Mouse (Mus musculus) erythroblast, adult 5-6 weeks (primary cell): ENCODE results near the gene Srsf3. TPM values are rescaled to one million over a fixed set of nuclear protein-coding genes. Genes with fewer than 3 reads are reported as not detected.
"Not testable (repeated sequence)": the region's sequence is repeated elsewhere in the genome, so short reads cannot be mapped to it uniquely, and the experiment has no call there.

Source experiments
- ATAC-seq: replicated peaks from 2 replicates; pipeline ENCODE4 v1.8.0; 2016; ENCODE audit warnings: moderate number of reproducible peaks, mild to moderate bottlenecking, moderate TSS enrichment, inconsistent platforms; ENCODE audit not compliant: poor library complexity, low FRiP score, severe bottlenecking
- total RNA-seq, 2 experiments: library from RNA; stranded (forward) in 1 of 2; stranded (reverse) in 1 of 2; fragments of 150-400 nt in 1 of 2; fragments of 200-764, 138-1000 nt in 1 of 2; gene quantifications; 2 replicates each; pipeline versions ENCODE4 v1.2.3 to v1.2.4; 2015 to 2017; ENCODE audit warnings: low replicate concordance in 2 of 2

Gene Srsf3
- total RNA-seq (2015; ENCODE audit: low replicate concordance) (154 and 174 TPM in 2 replicates), total RNA-seq (2017; ENCODE audit: low replicate concordance) (208 and 211 TPM in 2 replicates)

DNA sequence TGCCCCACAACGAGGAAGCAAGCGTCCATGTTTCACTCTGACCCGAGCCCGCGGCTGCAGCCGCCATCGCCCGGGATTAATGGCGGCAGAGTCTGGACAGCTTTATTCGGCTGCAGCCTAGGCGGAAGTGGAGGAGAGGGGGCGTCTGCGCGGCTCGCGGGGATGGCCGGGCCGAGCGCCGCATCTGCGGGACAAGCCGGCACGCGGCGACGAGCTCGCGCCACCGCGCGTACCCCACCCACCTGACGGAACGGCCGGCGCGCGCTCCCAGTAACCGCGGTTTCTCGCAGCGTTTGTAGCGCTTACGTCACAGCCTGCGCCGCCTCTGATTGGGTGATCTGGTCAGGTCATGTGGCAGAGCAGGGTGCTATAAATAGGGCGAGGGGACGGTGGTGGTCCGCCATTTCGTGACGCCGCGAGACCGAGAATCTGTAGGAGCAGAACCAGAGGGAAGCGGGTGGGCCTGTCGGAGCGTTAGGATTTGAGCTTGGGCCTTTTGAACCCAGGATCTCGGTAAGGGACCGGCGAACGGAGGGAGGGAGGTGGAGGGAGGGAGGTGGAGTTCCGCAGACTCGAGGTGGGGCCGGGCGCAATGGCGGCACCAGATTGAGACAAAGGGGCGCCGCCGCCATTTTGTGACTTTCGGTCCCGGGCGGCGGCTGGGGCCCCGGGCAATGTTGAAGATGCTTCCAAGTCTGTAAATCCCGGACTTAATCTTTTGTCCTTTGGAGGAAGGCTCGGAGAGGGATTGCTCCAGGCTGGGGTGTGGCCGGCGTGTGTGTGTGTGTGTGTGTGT lies at the start of gene Srsf3:
Gene Srsf3 (plus strand): TSS at position 355 of the 796 bp plus-strand sequence.
- ATAC-seq: peak; percentile 92

DNA sequence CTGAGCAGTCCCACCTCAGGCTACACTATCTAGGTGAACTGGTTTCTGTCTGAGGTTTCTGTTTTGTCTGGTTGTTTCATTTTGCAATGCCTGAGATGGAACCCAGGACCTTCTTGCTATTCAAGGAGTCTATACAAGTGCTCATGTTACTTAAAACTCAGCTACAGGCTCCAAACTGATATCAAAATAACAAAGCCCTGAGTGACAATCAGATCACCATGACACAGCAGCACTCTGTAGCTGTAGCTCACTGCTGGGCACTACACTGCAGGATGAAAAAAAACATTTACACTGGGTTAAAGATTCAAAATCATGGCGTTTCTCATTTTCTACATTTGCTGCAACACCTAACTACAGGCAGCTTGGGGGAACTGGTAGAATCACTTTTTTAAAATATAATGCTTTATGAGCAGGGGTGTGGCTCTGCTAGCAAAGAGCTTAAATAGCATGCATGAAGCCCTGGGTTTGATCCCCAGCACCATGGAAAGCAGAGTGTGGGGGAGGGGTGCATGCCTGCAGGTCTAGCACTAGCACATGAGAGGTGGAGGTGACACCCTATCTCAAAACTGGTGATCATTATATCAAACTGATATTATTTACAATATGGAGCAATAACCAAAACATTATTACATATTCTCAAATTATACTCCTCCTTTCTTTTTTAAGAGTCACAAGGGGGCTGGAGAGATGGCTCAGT lies 47.6 kb upstream of the Srsf3 start:
- no peak for ATAC-seq

DNA sequence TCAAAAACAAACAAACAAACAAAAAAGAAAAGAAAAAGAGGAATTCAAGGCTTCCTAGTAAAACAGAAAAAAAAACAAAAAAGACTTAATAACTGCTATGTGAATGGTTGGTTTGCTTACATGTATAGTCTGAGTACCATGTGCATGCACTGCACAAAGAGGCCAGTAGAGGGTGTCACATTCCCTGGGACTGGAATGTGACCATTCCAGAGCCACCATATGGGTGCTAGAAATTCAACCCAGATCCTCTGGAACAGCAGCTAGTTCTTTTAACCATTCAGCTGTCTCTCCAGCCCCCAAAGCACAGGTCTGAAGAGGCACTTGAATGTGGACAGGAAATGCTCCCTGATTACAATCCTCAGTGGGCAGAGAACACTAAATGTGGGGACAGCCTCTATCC lies 45.6 kb upstream of the Srsf3 start:
- peak; percentile 72; the same call in 1 of the 2 replicates for ATAC-seq

DNA sequence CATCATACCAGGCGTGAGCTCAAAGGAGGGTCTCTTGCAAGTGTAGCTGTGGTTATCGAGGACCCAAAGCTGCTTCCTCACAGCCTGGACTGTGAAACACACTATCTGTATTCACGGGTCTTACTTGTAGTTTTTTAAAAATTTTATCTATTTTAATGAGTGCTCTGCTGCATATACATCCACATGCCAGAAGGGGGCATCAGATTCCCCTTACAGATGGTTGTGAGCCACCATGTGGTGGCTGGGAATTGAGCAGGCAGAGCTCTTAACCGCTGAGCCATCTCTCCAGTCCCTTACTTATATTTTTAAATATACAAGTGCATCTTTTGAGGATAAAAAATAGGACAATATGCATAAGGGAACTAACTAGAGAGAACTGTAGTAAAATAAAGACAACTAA lies 44.7 kb upstream of the Srsf3 start:
- ATAC-seq: peak; percentile 73

DNA sequence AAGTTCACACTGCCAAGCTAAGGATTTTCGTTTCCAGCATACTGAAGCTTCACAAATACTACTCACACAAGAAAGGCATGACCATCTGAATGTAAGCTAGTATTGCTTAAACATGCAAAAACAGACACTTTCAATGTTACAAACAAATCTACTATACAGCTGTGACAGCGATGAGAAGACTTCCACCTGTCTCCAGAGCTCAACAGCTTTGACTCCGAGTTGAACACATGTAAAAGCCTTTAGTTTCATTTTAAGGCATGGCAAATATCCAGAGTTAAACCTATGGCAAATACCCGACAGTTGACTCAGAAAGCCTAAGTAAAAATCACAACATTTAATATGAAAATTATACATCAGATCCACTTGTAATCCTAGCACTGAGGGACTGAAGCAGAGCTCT lies 44.1 kb upstream of the Srsf3 start:
- no peak for ATAC-seq

DNA sequence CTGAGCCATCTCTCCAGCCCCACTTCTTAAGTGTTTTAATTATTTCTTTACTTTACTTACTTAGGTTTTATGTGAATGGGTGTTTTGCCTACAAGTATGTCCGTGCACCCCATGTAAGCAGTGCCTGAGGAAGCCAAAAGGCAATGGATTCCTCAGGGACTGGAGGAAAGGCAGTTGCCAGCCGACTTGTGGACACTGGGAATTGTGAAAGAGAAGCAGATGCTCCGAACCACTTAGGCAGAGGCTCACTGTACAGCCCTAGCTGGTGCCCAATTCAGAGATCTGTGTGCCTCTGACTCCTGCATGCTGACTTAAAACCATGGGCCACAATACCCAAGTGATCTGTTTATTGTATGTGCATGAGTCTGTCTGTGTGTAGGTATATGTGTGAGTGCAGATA lies 43.4 kb upstream of the Srsf3 start:
- no peak for ATAC-seq

DNA sequence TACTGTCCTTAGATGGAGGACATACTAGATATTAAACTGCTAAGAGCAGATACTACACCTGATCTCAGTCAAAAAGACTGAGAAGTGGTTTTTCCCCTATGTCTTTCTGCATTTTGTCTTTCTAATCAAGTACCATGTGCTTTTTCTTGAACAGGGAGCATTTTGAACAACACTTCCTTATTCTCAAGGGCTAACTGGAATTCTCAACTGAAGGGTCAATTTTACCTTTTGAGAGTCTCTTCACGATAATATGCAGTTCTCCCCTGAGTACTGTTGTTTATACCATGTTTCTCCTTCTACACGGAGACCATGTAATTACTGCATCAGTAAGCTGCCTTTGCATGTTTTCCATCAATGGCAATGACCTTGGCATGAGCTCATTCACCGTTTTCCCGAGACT lies 42.4 kb upstream of the Srsf3 start:
- ATAC-seq: no peak

DNA sequence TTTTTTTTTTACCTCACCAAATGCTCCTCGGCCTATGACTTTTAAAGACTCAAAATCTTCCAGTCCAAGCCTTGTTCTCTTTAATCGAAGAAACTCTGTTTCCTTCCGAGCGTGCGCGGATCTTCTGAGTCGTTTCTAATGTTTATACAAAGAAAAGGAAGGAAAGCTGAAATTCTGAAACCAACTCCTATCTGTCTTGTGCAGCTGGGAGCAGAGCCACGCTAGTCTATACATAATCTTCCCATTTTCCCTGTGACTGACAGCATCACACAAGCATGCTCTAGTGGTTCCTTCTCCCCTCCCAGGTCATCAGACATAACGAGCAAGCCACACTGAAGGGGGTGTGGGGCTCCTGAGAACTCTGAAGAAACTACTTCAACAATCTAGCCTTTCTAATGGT lies 41.1 kb upstream of the Srsf3 start:
- no peak for ATAC-seq

DNA sequence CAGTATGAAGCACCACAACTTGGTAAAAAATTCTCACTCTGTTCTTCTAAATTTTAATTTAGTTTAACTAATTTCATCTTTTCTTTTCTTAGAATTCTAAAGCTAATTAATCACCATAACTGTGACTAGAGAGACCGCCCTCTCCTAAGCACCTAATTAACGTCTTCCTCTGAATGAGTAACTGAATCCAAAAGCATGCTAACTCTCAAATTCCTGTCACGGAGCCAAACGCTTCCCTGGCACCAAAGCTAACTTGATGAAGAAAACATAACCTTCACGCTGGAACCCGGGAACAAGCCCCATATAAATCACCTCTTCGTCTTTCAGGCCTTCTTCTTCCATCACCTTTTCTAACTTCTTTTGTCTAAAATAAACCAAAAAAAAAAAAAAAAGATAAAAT lies 40.3 kb upstream of the Srsf3 start:
- ATAC-seq: no peak

DNA sequence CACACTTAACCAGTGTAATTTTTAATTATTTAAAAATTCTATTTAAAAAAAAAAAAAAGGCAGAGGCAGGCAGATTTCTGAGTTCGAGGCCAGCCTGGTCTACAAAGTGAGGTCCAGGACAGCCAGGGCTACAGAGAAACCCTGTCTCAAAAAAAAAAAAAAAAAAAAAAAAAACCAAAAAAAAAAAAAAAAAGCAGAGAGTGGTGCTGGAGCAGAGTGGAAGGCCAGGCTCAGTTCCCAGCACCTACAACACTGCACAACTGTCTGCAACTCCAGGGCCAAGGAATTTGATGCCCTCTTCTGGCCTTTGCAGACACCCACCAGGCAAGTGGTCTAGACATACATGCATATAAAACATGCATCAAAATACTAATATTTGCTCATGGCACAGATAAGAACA lies 39.4 kb upstream of the Srsf3 start:
- not testable (repeated sequence) for ATAC-seq

DNA sequence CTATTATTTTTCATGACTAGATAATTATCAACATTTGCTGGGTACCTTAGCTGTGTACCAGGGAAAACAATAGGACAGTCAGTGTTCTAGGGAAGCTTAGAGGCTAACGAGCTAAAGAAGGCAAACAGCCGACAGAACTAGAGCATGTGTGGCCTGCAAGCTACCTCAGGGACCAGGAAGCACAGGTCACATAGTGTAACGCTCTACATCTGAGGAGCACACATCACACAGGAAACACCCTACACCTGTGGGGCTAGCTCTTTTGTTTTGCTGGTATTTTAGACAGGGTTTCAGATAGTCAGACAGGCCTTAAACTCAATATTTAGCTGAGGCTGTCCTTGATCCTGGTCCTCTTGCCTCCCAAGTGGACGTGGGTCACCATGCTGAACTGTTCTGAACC lies 37.8 kb upstream of the Srsf3 start:
- ATAC-seq: no peak

DNA sequence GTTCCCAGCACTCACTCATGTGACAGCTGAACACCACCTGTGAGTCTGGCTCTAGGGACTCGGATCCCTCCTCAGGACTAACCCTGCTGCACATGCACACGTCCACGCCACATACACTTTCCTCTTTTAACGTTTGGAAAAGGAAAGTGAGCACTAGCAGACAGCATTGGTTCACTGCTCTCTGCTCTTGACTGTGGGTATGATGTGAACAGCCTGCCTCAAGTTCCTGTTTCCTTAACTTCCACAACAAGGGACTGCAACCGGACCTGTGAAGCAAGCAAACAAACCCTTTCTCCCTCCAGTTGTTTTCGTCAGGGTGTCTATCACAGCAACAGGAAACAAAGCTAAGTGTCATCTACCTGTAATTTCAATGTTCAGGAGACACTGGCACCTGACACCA lies 32.0 kb upstream of the Srsf3 start:
- ATAC-seq: no peak

DNA sequence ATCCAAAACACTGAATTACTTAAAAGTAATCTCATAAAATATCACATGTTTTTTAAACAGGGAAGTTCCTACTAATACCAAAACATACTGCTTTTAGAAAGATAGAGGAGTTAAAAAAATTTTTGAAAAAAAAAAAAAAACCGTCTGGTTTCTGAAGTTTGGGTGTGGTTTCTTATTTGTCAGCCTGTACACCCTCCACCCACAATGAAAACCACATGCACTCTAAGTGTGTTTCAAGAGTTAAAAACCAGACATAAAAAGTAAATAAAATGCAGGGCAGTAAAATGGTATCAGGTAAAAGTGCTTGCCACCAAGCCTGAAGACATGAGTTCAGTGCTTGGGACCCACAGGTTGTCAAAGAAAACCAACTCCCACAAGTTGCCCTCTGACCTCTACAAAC lies 28.7 kb upstream of the Srsf3 start:
- no peak for ATAC-seq

DNA sequence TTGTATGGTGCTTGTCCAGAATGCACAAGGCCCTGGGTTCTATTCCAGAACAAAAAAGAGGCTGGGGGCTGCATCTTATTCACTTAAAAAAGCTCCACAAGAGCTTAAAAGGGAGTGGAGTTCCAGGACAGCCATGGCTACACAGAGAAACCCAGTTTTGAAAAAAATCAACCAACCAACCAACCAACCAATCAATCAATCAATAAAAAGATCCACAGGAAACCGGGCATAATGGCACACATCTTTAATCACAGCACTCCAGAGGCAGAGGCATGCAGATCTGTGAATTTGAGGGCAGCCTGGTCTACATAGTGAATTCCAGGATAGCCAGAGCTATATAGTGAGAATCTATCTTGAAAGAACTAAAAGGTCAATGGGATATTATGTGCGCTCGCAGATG lies 27.4 kb upstream of the Srsf3 start:
- ATAC-seq: no peak

DNA sequence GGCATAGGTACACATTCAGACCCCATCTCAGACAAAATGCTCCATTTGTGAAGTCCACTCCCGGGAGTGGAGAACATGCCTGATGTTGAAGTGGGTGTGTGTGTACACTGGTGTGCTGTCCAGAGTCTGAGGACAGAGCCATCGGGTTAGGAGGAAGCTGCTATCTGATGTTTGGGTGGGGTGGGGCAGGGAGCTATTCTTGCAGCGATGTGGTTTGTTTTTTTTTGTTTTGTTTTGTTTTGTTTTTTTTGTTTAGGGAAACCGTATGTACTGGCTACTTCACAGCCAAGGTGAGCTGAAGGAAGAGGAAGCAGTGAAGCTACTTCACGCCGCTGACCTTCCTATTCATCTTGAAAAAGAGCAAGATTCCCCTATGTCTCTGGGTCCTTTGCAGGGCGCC lies 25.6 kb upstream of the Srsf3 start:
- ATAC-seq: peak; percentile 56; the same call in 1 of the 2 replicates

DNA sequence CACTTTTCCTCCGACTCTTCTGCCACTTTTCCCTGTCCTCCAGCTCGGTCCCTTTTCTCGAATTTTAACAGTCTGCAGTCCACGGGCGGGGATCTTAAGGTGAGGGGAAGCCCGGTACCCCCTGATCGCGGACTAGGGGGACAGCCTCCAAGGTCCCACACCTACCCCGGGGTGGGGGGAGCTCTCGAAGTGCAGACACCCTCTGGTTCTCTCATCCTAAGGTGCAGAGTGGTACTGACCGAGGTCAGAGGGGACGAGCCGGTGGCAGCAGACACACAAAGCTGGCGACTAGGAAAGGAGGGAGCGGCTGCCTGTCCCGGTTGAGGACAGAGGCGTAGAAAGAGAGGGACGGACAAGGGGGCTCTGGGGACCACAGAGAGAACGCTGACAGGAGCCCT lies 25.2 kb upstream of the Srsf3 start:
- ATAC-seq: peak; percentile 63

DNA sequence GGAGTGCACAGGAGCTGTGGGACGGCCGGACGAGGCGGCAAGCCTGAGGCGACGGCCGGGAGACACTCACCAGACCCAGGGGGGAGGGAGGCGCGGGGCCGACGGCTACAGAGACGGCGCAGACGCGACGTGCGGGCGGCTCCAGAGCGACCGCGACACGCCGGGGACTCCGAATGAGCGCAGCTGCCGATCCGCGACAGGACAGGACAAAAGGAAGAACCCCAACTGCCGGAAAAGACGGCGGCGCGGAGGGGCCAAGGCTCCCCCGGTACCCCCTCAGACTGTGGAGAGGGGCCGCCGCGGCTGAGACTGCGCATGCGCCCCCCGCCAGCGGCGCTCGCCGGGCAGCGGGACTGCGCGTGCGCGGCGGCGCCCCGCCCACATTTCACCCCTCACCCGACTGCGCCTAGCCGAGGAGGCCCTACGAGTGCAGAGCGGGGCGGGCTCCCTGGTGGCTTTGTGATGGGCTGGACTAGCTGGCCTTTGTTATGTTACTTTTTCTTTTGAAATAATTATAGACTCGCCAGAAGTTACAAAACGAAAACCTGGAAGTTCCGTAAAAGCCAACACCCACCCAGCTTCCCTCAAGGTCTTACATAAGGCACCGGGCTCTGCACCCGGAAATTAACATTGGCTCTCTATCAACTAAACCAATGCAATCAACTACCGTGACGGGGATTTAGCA lies 24.6 kb upstream of the Srsf3 start, which contains the start of gene Stk38:
Gene Stk38 (minus strand): TSS at position 355 of the 685 bp plus-strand sequence.
- peak; percentile 89 for ATAC-seq

DNA sequence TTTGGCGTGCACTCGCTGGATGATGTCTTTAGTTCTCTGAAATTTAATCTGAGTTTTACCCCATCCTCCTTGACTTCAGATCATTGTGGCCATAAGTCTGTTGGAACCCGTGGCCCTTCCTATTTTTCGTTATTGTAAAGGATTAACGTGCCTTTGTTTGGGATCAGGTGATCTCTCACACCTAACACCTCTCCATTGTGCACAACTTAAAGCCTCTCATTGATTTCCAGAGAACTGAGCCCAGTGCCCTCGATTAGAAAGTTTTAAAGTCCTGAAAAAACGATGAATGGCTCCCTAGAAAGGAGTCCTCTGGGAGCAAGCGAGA lies 24.1 kb upstream of the Srsf3 start:
- ATAC-seq: no peak

DNA sequence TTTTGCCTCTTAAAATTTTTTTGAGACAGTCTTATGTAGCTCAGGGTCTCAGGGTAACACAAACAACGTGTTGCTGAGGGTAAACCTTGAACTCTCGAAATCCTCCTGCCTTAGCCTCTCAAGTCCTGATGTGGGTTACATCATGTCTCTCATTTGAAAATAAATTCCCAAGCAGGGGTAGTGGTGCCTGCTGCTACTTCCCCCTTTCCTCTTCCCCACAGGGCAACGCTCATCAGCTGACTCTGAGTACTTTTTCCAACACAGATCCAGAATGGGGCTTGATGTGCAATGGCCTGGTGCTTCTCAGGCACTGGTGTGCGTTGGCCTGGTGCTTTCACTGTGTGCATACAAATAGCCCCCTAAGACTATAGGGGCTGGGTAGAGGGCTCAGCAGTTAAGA lies 23.2 kb upstream of the Srsf3 start:
- no peak for ATAC-seq

DNA sequence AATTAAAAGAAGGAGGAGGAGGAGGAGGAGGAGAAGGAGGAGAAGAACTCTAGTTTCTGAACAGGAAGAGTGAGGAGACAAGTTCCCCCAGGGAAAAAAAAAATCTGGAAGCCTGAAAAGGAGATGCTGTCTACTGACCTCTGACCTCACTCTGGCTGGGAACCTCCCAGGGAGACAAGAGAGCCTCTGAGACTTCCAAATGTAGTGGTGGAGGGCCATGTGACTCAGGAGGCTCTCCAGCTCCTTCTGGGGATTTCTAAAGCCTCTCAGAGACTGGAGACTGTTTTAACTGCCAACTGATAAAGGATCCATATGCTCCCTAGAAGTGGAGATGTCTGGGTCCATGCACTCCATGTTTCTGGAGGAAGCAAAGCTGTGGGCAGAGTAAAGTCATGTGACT lies 18.2 kb upstream of the Srsf3 start:
- no peak for ATAC-seq

DNA sequence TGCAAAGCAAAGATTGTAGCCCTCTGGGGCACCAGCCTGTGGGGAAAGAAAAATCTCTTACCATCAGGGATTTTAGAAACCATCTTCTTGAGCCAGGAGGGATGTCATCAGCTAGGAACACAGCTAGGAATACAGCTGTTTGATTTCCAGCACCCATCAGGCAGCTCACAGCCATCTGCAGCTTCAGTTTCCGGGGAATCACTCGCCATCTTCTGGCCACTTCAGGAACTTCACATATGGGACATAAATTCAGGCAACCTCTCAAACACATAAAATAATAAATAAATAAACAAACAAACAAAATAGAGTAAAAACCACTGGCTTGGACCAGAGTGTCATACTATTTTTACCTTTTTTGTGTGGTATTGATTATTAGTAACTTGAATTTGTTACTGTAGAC lies 16.8 kb upstream of the Srsf3 start:
- peak; percentile 85 for ATAC-seq
